Mouse (Mus musculus) heart, embryonic 11.5 days (tissue): ENCODE results near the gene Lce6a. TPM values are rescaled to one million over a fixed set of nuclear protein-coding genes. Genes with fewer than 3 reads are reported as not detected.

Experiments used
- ATAC-seq: fragments of 200-750 bp; cut with Nextera tagmentation; replicated peaks from 2 replicates; pipeline ENCODE4 v1.8.0; 2017; ENCODE audit warnings: moderate library complexity; ENCODE audit not compliant: insufficient number of reproducible peaks, low FRiP score, low TSS enrichment
- H3K27ac ChIP-seq: fragments of 300-500 bp; sonication (generic); 2 replicates; pipeline ENCODE4 v1.5.1; 2014; ENCODE audit warnings: mild to moderate bottlenecking, low read depth, low read length
- H3K27me3 ChIP-seq: fragments of 300-500 bp; sonication (generic); 2 replicates; pipeline ENCODE4 v1.6.1; 2014; ENCODE audit warnings: mild to moderate bottlenecking, low read length, mixed read lengths; ENCODE audit not compliant: control insufficient read depth, insufficient read depth
- H3K36me3 ChIP-seq: fragments of 300-500 bp; sonication (generic); 2 replicates; pipeline ENCODE4 v1.6.1; 2014; ENCODE audit warnings: mild to moderate bottlenecking, low read length, moderate library complexity, mixed read lengths; ENCODE audit not compliant: control insufficient read depth, insufficient read depth
- H3K4me1 ChIP-seq: fragments of 300-500 bp; sonication (generic); 2 replicates; pipeline ENCODE4 v1.6.1; 2014; ENCODE audit warnings: low read length; ENCODE audit not compliant: control insufficient read depth, insufficient read depth
- H3K4me2 ChIP-seq: fragments of 300-500 bp; sonication (generic); 2 replicates; pipeline ENCODE4 v1.6.1; 2014; ENCODE audit warnings: mild to moderate bottlenecking, moderate library complexity
- H3K4me3 ChIP-seq: fragments of 300-500 bp; sonication (generic); 2 replicates; pipeline ENCODE4 v1.5.1; 2014; ENCODE audit warnings: low read depth, low read length
- H3K9ac ChIP-seq: fragments of 300-500 bp; sonication (generic); 2 replicates; pipeline ENCODE4 v1.6.1; 2014; ENCODE audit warnings: mild to moderate bottlenecking, low read depth, low read length, moderate library complexity
- H3K9me3 ChIP-seq: fragments of 300-500 bp; sonication (generic); replicated peaks from 2 replicates; pipeline ENCODE4 v1.6.1; 2016; ENCODE audit warnings: low read length; ENCODE audit not compliant: control insufficient read depth
- WGBS: fragments of 180-500 bp; shearing (Covaris S2); extraction: QIAGEN DNeasy Blood & Tissue Kit; methylation state at CpG from one replicate; pipeline ENCODE4 v1.1.7; 2014; ENCODE audit not compliant: insufficient replicate concordance; 5-methylcytosine and 5-hydroxymethylcytosine counted together
- polyA plus RNA-seq: library from polyadenylated mRNA; unstranded; fragments of >200 nt; fragmentation: Nextera tagmentation; extraction: Ambion mirVana; gene quantifications from 2 replicates; pipeline ENCODE4 v1.2.1, GENCODE M21; 2014

The Lce6a gene
- polyA plus RNA-seq, 1 experiment from 2014 or later, result not detected

DNA sequence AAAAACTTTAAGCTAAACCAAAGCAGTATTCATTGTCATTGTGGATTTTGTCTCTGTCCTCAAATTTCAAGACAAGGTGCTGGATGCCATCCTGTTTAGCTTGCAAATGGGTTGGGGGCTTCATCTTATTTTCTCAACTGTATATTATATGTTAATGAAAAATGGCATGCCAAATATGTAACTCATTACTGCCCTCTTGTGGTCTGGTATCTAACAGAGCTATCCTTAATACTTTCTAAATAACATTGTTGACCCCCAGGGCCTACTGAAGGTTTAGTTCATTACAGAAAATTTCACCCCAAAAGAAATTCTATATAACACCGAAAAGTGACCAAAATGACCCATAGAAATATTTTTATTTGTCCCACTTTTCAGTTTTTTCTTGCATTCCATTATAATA lies 19.3 kb downstream of the Lce6a start:
- no peaks in the 10 kb centered on the region for H3K9me3 ChIP-seq
- H3K27ac ChIP-seq, result no peak overlapping the region
- no peaks in the 10 kb centered on the region for H3K36me3 ChIP-seq
- no peak overlapping the region for H3K9ac ChIP-seq
- H3K4me2 ChIP-seq, result no peak overlapping the region
- no peak for ATAC-seq
- 42% methylated on average over 1 of the region's 1 CpGs for WGBS
- no peak overlapping the region for H3K4me3 ChIP-seq
- H3K27me3 ChIP-seq, result no peaks in the 10 kb centered on the region
- H3K4me1 ChIP-seq, result no peaks in the 10 kb centered on the region

DNA sequence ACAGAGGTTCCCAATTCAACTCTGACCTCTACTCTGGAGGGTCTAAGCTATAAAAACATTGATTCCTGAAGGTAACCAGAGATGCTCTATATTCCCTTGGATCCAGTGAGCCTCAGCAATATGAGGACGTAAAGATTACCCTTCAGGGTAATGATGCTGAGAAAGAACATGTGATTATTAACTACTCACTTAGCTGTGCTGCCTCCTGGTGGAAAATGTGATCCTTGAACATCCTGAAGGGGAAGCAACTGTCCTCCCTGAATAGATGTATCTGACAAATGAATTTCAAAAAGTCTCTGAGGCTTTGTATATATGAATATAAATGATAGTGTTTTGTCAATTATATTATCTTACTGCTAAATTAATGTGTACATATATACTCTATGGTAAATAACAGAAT lies 21.0 kb downstream of the Lce6a start:
- H3K4me1 ChIP-seq, result no peaks in the 10 kb centered on the region
- no peaks in the 10 kb centered on the region for H3K9me3 ChIP-seq
- H3K4me3 ChIP-seq, result no peak overlapping the region
- no peaks in the 10 kb centered on the region for H3K27me3 ChIP-seq
- H3K36me3 ChIP-seq, result no peaks in the 10 kb centered on the region
- 43% methylated on average over 1 of the region's 1 CpGs for WGBS
- no peak overlapping the region for H3K9ac ChIP-seq
- H3K4me2 ChIP-seq, result no peak overlapping the region
- H3K27ac ChIP-seq, result no peak overlapping the region
- ATAC-seq, result no peak

DNA sequence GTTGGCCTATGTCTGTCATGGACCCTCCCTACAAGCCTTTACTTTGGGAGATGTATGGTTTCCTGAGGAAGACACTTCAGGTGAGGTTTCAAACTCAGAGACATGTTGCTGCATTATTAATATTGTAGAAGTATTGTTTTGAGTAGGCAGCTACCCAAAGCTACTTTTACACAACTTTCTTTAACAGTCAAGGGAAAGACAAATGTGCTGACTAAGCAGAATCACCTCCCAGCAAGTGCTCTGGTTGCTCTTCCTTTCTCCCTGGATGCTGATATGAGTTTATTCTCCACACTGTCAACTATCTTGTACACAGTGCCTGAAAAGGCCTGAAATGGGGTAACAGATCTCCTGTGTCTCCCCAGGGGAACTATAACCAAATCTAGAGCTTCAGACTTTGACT lies 21.5 kb downstream of the Lce6a start:
- H3K4me3 ChIP-seq, result no peak overlapping the region
- ATAC-seq, result no peak
- no peaks in the 10 kb centered on the region for H3K27me3 ChIP-seq
- H3K4me2 ChIP-seq, result no peak overlapping the region
- no peak overlapping the region for H3K27ac ChIP-seq
- H3K36me3 ChIP-seq, result no peaks in the 10 kb centered on the region
- no peak overlapping the region for H3K9ac ChIP-seq
- H3K9me3 ChIP-seq, result no peaks in the 10 kb centered on the region
- H3K4me1 ChIP-seq, result no peaks in the 10 kb centered on the region

DNA sequence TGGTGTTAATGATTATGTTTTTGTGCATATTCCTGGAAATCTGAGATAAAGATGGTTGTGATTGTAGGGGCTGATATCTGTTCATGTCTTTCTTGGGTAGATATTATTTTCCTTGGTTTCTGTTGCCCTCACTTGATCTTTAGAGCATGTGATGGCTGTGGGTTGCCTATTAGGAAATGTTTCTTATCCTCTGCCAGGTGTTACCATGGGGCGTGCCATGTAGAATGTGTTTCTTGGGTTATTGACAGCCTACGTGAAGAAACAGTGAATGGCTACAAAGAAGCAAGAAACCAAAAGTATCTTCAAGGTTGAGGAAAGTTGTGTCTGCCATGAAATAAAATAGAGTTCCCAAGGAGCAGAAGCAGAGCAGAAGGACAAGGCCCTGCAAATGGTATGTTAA lies 23.0 kb downstream of the Lce6a start:
- 81% methylated on average over 2 of the region's 2 CpGs for WGBS
- Histone ChIP-seq H3K4me3 (no peak overlapping the region), H3K27me3 (no peaks in the 10 kb centered on the region), H3K4me2 (no peak overlapping the region), H3K9ac (no peak overlapping the region), H3K27ac (no peak overlapping the region), H3K36me3 (no peaks in the 10 kb centered on the region), H3K9me3 (no peaks in the 10 kb centered on the region), H3K4me1 (no peaks in the 10 kb centered on the region)
- no peak for ATAC-seq

DNA sequence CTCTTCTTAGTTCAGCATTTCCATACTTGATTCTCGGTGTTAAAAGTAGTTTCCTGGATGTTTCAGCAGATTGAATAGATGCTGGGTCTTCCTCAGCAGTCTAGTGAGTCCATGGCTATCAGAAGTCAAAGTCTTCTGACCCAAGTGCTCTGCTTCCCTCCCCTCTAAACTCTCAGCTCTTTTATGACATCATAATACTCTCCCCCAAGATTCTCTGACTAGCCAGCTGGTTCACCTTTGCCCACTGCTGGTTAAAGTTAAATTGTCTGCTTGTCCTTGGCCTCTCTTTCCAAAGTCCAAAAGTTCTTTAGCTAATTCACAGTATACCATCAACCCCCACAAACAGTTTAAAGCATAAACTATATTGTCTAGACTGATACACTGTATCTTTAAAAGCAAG lies 32.6 kb downstream of the Lce6a start, which contains the start of gene Smcp:
TSS of gene Smcp (minus strand) at position 140 of the 400 bp plus-strand sequence.
- H3K9ac ChIP-seq, result no peak within 1 kb of the TSS
- no peak within 1 kb of the TSS for H3K27ac ChIP-seq
- no peak within 1 kb of the TSS for H3K4me2 ChIP-seq
- no peaks in the 10 kb centered on the region for H3K4me1 ChIP-seq
- no peak for ATAC-seq
- H3K9me3 ChIP-seq, result no peaks in the 10 kb centered on the region
- WGBS, result 76% methylated on average over 1 of the region's 1 CpGs
- H3K36me3 ChIP-seq, result no peaks in the 10 kb centered on the region
- no peak within 1 kb of the TSS for H3K4me3 ChIP-seq
- no peaks in the 10 kb centered on the region for H3K27me3 ChIP-seq

DNA sequence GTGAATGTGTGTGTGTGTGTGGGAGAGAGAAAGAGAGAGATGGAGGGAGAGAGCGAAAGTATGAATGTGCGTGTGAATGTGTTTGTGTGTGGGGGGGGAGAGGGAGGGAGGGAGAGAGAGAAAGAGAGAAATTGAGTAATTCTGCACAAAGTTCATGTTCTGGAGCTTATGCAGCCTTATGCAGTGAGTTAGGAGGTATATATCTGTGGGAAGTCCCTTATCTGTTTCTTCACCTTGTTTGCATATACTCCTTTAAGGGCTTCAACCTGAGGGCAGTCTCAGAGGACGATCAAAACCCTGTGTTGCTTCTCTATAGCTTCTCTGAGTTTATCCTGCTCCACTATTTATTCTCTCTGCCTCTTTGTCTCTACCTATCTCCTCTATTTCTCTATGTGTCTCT lies 34.3 kb downstream of the Lce6a start:
- H3K4me2 ChIP-seq, result no peak overlapping the region
- H3K4me1 ChIP-seq, result no peaks in the 10 kb centered on the region
- H3K27me3 ChIP-seq, result no peaks in the 10 kb centered on the region
- WGBS, result 74% methylated on average over 3 of the region's 3 CpGs
- ATAC-seq, result no peak
- H3K27ac ChIP-seq, result no peak overlapping the region
- H3K36me3 ChIP-seq, result no peaks in the 10 kb centered on the region
- no peaks in the 10 kb centered on the region for H3K9me3 ChIP-seq
- no peak overlapping the region for H3K4me3 ChIP-seq
- no peak overlapping the region for H3K9ac ChIP-seq

DNA sequence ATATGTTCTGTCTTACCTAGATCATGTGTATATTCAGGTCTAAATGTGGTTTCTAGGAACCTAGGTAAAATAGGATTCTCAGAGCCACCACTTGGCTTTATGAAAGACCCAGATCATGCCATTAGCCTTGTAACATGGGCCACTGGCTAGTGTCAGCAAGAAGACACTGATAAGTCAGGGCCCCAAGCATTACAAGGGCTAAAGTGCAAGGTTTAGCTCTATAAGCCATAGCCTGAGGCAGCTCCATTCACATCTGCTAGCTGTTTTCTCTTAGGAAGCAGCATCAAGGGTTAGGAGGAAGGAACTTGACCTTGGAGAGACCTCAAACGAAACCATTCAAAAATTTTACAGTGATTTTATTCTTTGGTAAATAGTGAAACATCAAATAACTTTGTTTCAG lies 36.4 kb downstream of the Lce6a start:
- H3K9ac ChIP-seq, result no peak overlapping the region
- no peaks in the 10 kb centered on the region for H3K4me1 ChIP-seq
- H3K27ac ChIP-seq, result no peak overlapping the region
- H3K36me3 ChIP-seq, result no peaks in the 10 kb centered on the region
- no peak for ATAC-seq
- no peaks in the 10 kb centered on the region for H3K27me3 ChIP-seq
- no peaks in the 10 kb centered on the region for H3K9me3 ChIP-seq
- 52% methylated on average over 1 of the region's 1 CpGs for WGBS
- H3K4me2 ChIP-seq, result no peak overlapping the region
- no peak overlapping the region for H3K4me3 ChIP-seq

DNA sequence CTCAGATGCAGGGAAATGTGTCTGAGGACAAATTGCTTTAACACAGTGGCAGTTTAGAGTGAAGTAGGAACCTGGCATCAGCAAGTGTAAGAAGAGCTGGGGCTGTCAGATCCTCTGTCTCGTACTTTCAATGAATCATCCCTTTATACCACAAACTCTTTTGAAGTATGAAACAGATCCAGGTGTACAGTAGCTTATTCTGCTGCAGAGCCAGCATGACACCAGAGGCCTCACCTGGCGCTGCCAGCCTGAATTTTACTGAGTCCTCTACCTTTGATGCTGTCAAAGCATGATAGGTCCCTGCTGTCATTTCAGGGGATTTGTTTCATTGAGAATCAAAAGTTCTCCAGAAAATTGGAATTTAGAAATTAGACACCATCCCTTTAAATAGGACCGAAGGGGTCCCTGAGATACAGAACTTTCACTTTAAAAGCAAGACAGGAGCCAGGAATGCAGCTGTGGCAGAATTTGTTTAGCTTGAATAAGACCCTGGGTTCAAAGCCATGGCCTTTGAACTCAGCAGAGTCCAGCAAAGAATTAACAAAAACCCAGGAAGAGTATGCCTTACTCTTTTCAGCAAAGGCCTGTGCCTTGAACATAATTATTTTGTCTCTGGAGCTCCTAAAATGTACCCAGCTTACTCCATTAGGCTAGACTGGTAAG lies 38.2 kb downstream of the Lce6a start:
- Histone ChIP-seq H3K9me3 (no peaks in the 10 kb centered on the region), H3K27me3 (no peaks in the 10 kb centered on the region), H3K4me2 (no peak overlapping the region), H3K4me1 (no peaks in the 10 kb centered on the region), H3K27ac (no peak overlapping the region), H3K36me3 (no peaks in the 10 kb centered on the region), H3K4me3 (no peak overlapping the region), H3K9ac (no peak overlapping the region)
- WGBS, result 62% methylated on average over 3 of the region's 3 CpGs
- no peak for ATAC-seq

DNA sequence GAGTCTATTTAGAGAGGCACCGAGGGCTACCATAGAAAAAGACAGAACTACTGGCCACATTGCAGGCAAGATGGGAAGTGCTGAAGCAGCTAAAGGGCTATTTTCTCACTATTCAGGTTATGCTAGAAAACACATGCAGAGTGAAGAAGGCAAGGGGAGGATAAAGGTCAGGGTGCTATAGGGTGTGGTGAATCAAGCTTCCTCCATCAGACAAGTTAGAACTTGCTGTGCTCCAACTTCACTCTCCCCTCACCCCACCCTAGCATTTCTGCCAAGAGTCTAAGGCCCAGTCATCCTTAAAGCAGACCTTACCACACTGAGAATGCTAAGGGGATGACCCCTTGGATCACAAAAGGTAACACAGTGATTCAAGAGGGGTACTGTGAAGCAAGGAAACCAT lies 42.0 kb downstream of the Lce6a start:
- Histone ChIP-seq H3K4me1 (no peaks in the 10 kb centered on the region), H3K36me3 (no peaks in the 10 kb centered on the region), H3K4me2 (no peak overlapping the region), H3K4me3 (no peak overlapping the region), H3K27ac (no peak overlapping the region), H3K9ac (no peak overlapping the region), H3K27me3 (no peaks in the 10 kb centered on the region), H3K9me3 (no peaks in the 10 kb centered on the region)
- 75% methylated on average over 1 of the region's 1 CpGs for WGBS
- no peak for ATAC-seq
